Mouse (Mus musculus): ENCODE data around the gene Pcnp.
A peak's percentile ranks its signal among the peaks of the same experiment; 100 is the strongest.
"Not testable (repeated sequence)": the region's sequence is repeated elsewhere in the genome, so short reads cannot be mapped to it uniquely, and the experiment has no call there.

The Pcnp gene

GRCm38 (mm10) chr16:55967221-55967620 is 62.3 kb downstream of the Pcnp start:
- DNase-seq (ENCODE audit: extremely low spot score) = no peak

GRCm38 (mm10) chr16:55966212-55966871 is 63.2 kb downstream of the Pcnp start, which contains the start of gene Rpl24:
TSS of gene Rpl24 (plus strand) at chr16:55966275.
- peak; percentile 95 for DNase-seq (ENCODE audit: extremely low spot score)

- DNase-seq (ENCODE audit: extremely low spot score) = no peak
Observed at GRCm38 (mm10) chr16:55964126-55964949, 65.2 kb downstream of the Pcnp start.

- DNase-seq (ENCODE audit: extremely low spot score) = not testable (repeated sequence)
Observed at GRCm38 (mm10) chr16:55963068-55963467, 66.5 kb downstream of the Pcnp start.
